Mouse (Mus musculus): Measurements from ENCODE around the gene Myo6. TPM values are rescaled to one million over a fixed set of nuclear protein-coding genes. Genes with fewer than 3 reads are reported as not detected.

Myo6 gene
- polyA plus RNA-seq, 1 experiment from 2014 or later: 63.8 TPM

DNA sequence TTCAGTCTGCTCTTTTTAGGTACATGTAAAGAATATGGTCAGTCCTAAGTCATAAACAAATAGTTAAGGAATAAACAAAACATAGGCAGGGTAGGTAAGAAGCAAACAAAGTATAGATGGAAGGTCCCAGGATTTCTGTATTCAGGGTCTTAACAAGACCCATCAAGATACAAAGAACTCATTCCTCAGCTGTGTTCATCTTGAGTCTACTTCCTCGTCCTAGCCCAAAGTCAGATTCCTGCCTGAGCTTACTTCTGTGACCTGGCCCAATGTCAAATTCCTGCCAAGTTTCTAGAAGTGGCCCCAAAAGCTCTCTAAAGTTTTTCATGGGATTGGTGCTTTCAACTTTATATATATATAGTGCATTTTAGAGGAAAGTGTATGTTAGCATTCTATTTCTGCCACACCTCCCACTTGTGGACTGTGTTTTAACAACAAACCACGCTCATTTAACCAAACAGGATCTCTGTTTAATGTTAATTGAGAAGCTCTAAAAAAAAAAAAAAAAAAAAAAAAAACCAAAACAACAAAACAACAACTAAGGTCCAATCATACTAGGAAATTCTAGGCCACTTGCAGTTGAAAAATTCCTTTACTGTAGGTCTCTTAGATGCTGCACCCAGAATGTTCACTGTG lies 119.8 kb downstream of the Myo6 start:
- Histone ChIP-seq H3K27me3 (replicated peaks; ENCODE audit: control insufficient read depth, insufficient read depth, low read length) (no peaks in the 10 kb centered on the region), H3K9ac (ENCODE audit: low read length) (no peak overlapping the region), H3K4me1 (replicated peaks; ENCODE audit: control insufficient read depth, insufficient read depth, low read length) (no peaks in the 10 kb centered on the region), H3K9me3 (ENCODE audit: control insufficient read depth, low read length) (no peaks in the 10 kb centered on the region), H3K4me2 (ENCODE audit: low read length) (no peak overlapping the region), H3K4me3 (ENCODE audit: low read depth, low read length) (no peak overlapping the region), H3K36me3 (ENCODE audit: control insufficient read depth, insufficient read depth, low read length) (peaks cover 62% of the 10 kb centered on the region), H3K27ac (ENCODE audit: low read depth) (no peak overlapping the region)
- ATAC-seq (replicated peaks; ENCODE audit: low FRiP score, low TSS enrichment, low read depth) (no peak), DNase-seq (ENCODE audit: low spot score) (no peak)
- WGBS: 77% methylated on average over 2 of the region's 2 CpGs

DNA sequence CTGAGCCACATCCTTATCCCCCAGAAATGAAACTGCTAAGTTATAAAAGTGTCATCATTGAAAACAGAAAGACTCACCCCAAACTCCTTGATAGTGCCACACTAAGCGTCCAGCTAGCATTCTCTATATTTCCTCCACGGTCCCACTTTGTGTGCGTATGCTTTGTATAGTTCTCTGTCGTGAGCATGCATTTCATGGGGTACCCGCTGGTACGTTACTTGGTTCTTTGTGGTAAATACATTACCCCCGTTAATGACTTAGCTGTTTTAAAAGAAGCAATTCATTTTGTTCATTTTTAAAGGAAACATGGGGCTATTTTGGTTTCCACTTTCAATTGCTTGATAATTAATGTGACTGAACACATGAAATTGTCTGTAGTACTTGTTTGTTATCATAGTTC lies 122.0 kb downstream of the Myo6 start:
- Histone ChIP-seq H3K36me3 (ENCODE audit: control insufficient read depth, insufficient read depth, low read length) (peaks cover 73% of the 10 kb centered on the region), H3K9ac (ENCODE audit: low read length) (no peak overlapping the region), H3K9me3 (ENCODE audit: control insufficient read depth, low read length) (no peaks in the 10 kb centered on the region), H3K27ac (ENCODE audit: low read depth) (no peak overlapping the region), H3K4me1 (replicated peaks; ENCODE audit: control insufficient read depth, insufficient read depth, low read length) (no peaks in the 10 kb centered on the region), H3K4me3 (ENCODE audit: low read depth, low read length) (no peak overlapping the region), H3K27me3 (replicated peaks; ENCODE audit: control insufficient read depth, insufficient read depth, low read length) (no peaks in the 10 kb centered on the region), H3K4me2 (ENCODE audit: low read length) (no peak overlapping the region)
- DNase-seq (ENCODE audit: low spot score) (no peak), ATAC-seq (replicated peaks; ENCODE audit: low FRiP score, low TSS enrichment, low read depth) (no peak)
- WGBS: 93% methylated on average over 7 of the region's 7 CpGs

DNA sequence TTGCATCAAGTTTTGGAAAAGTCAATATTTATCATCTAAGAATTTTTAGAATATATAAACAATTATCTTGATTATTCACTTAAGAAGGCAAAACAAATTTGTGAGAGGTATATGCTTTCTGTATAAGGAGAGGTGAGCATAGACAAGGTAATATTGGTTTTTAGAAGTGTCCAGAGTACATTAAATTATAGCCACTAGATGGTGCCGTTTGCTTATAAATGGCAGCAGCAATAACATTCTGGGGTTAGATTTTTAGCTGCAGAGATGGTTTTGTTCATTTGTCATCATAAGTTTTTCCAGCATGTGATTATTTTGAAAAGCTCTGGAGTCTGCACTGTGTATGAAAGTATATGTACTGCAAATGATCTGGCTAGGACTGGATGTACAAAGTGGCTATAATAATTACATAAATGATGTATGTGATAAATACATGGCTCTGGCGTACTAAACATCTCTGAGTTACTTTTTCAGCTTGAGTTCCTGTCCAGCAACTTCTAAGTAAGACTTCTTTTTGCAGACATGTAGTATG lies 128.3 kb downstream of the Myo6 start:
- DNase-seq (ENCODE audit: low spot score): no peak

DNA sequence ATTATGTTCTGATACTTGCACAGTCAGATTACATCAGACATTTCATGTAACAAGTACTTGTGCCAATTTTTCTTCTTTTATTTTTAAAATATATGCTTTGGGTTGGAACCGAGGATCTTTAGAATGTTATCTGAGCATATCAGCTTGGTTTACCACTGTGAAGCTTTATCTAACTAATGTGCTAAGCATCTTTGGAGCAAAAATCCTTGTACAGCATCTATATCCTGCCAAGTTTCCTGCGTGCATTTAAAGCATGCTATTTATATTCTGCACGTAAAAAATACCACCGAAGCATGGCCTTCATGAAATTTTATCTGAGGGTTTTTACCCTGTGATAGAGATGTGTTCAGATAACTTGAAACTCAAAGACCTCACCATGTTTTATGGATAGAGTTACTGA lies 131.3 kb downstream of the Myo6 start:
- WGBS: 79% methylated on average over 4 of the region's 4 CpGs
- Histone ChIP-seq H3K4me2 (ENCODE audit: low read length) (no peak overlapping the region), H3K27me3 (replicated peaks; ENCODE audit: control insufficient read depth, insufficient read depth, low read length) (no peaks in the 10 kb centered on the region), H3K9ac (ENCODE audit: low read length) (no peak overlapping the region), H3K27ac (ENCODE audit: low read depth) (no peak overlapping the region), H3K4me1 (replicated peaks; ENCODE audit: control insufficient read depth, insufficient read depth, low read length) (no peaks in the 10 kb centered on the region), H3K36me3 (ENCODE audit: control insufficient read depth, insufficient read depth, low read length) (peaks cover 31% of the 10 kb centered on the region), H3K4me3 (ENCODE audit: low read depth, low read length) (no peak overlapping the region), H3K9me3 (ENCODE audit: control insufficient read depth, low read length) (no peaks in the 10 kb centered on the region)
- DNase-seq (ENCODE audit: low spot score) (no peak), ATAC-seq (replicated peaks; ENCODE audit: low FRiP score, low TSS enrichment, low read depth) (no peak)

More for the DNA sequence above, 128.3 kb downstream of the Myo6 start:
- H3K9me3 ChIP-seq (ENCODE audit: control insufficient read depth, low read length): no peaks in the 10 kb centered on the region
- H3K4me1 ChIP-seq (replicated peaks; ENCODE audit: control insufficient read depth, insufficient read depth, low read length): no peaks in the 10 kb centered on the region
- 46% methylated on average over 2 of the region's 2 CpGs for WGBS
- no peak overlapping the region for H3K27ac ChIP-seq (ENCODE audit: low read depth)
- peaks cover 32% of the 10 kb centered on the region for H3K36me3 ChIP-seq (ENCODE audit: control insufficient read depth, insufficient read depth, low read length)
- ATAC-seq (replicated peaks; ENCODE audit: low FRiP score, low TSS enrichment, low read depth): no peak
- no peak overlapping the region for H3K4me2 ChIP-seq (ENCODE audit: low read length)
- no peak overlapping the region for H3K4me3 ChIP-seq (ENCODE audit: low read depth, low read length)
- H3K9ac ChIP-seq (ENCODE audit: low read length): no peak overlapping the region
- H3K27me3 ChIP-seq (replicated peaks; ENCODE audit: control insufficient read depth, insufficient read depth, low read length): no peaks in the 10 kb centered on the region

DNA sequence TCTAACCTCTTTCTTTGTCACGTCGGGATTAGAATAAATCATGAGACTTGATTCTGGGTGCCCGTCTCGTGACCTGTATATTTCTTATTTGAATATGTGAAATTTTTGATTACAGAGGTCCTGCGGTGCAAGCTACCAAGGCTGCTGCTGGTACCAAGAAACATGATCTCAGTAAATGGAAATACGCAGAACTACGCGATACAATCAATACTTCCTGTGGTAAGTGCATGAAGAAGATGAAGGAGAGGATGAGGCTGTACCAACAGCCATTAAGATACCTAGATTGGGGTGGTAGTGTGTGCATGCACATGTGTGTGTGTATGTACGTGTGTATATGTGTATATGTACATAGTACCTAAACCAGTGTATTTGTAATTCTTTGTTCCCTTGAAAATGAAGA lies 134.2 kb downstream of the Myo6 start:
- no peak overlapping the region for H3K4me2 ChIP-seq (ENCODE audit: low read length)
- H3K9me3 ChIP-seq (ENCODE audit: control insufficient read depth, low read length): no peaks in the 10 kb centered on the region
- H3K27ac ChIP-seq (ENCODE audit: low read depth): no peak overlapping the region
- H3K9ac ChIP-seq (ENCODE audit: low read length): no peak overlapping the region
- WGBS: 94% methylated on average over 9 of the region's 9 CpGs
- no peaks in the 10 kb centered on the region for H3K4me1 ChIP-seq (replicated peaks; ENCODE audit: control insufficient read depth, insufficient read depth, low read length)
- no peaks in the 10 kb centered on the region for H3K27me3 ChIP-seq (replicated peaks; ENCODE audit: control insufficient read depth, insufficient read depth, low read length)
- peaks cover 22% of the 10 kb centered on the region for H3K36me3 ChIP-seq (ENCODE audit: control insufficient read depth, insufficient read depth, low read length)
- no peak overlapping the region for H3K4me3 ChIP-seq (ENCODE audit: low read depth, low read length)
- DNase-seq (ENCODE audit: low spot score) (no peak), ATAC-seq (replicated peaks; ENCODE audit: low FRiP score, low TSS enrichment, low read depth) (no peak)

DNA sequence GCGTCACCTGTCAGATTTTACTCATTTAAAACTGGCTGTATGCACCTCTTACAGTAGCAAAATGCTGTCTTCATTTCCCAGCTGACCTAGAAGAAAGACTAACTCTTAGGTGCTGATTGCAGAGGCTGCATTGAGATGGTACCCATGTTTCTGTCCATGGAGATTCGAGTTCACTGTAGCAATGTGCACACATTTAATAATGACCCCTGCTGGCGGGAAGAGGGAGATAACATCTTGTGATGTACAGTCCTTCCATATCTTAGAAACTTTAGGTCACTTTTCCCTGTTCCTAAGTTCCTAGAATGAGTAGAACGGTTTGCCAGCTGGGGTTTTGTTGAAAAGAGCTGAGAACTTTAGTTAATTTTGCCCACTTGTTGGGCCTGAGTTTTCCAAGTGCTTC lies 138.7 kb downstream of the Myo6 start:
- Histone ChIP-seq H3K27ac (ENCODE audit: low read depth) (no peak overlapping the region), H3K4me3 (ENCODE audit: low read depth, low read length) (no peak overlapping the region), H3K27me3 (replicated peaks; ENCODE audit: control insufficient read depth, insufficient read depth, low read length) (no peaks in the 10 kb centered on the region), H3K4me2 (ENCODE audit: low read length) (no peak overlapping the region), H3K9me3 (ENCODE audit: control insufficient read depth, low read length) (no peaks in the 10 kb centered on the region), H3K36me3 (ENCODE audit: control insufficient read depth, insufficient read depth, low read length) (peaks cover 44% of the 10 kb centered on the region), H3K9ac (ENCODE audit: low read length) (no peak overlapping the region), H3K4me1 (replicated peaks; ENCODE audit: control insufficient read depth, insufficient read depth, low read length) (no peaks in the 10 kb centered on the region)
- ATAC-seq (replicated peaks; ENCODE audit: low FRiP score, low TSS enrichment, low read depth) (no peak), DNase-seq (ENCODE audit: low spot score) (no peak)
- 78% methylated on average over 4 of the region's 4 CpGs for WGBS

DNA sequence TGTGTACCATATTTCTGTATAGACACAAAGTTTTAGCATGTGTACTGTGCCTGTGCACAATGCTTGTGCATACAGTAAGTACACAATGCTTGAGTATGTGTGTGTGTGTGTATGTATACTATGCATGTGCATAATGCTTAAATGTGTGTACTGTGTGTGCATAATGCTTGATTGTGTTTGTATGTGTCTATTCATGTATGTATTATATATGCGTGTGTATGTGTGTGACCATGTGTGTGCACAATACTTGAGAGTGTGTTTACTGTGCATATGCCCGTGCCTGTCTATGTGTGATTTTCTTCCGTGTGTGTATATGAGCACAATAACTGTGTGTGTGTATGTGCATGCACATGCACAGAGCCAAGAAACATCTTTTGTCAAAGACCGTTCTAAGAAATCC lies 141.6 kb downstream of the Myo6 start:
- Histone ChIP-seq H3K9ac (ENCODE audit: low read length) (no peak overlapping the region), H3K9me3 (ENCODE audit: control insufficient read depth, low read length) (no peaks in the 10 kb centered on the region), H3K36me3 (ENCODE audit: control insufficient read depth, insufficient read depth, low read length) (peaks cover 44% of the 10 kb centered on the region), H3K4me2 (ENCODE audit: low read length) (no peak overlapping the region), H3K27me3 (replicated peaks; ENCODE audit: control insufficient read depth, insufficient read depth, low read length) (no peaks in the 10 kb centered on the region), H3K27ac (ENCODE audit: low read depth) (no peak overlapping the region), H3K4me1 (replicated peaks; ENCODE audit: control insufficient read depth, insufficient read depth, low read length) (no peaks in the 10 kb centered on the region), H3K4me3 (ENCODE audit: low read depth, low read length) (no peak overlapping the region)
- WGBS: 89% methylated on average over 4 of the region's 4 CpGs
- DNase-seq (ENCODE audit: low spot score): no peak
- no peak for ATAC-seq (replicated peaks; ENCODE audit: low FRiP score, low TSS enrichment, low read depth)

DNA sequence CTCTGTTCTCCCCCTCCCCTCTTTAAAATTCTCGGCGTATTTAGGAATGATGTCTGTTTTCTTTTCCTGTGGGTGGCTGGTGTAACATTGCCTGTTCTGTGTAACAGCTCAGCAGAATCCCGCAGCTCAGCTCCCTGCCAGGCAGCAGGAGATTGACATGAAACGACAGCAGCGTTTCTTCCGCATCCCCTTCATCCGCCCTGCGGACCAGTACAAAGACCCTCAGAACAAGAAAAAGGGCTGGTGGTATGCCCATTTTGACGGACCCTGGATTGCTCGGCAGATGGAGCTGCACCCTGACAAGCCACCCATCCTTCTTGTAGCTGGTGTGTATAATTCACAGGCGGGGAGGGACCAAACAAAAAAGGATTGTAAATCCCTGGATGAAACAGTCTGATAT lies 142.0 kb downstream of the Myo6 start:
- no peaks in the 10 kb centered on the region for H3K4me1 ChIP-seq (replicated peaks; ENCODE audit: control insufficient read depth, insufficient read depth, low read length)
- H3K27me3 ChIP-seq (replicated peaks; ENCODE audit: control insufficient read depth, insufficient read depth, low read length): no peaks in the 10 kb centered on the region
- no peak overlapping the region for H3K9ac ChIP-seq (ENCODE audit: low read length)
- WGBS: 64% methylated on average over 11 of the region's 11 CpGs
- no peak for ATAC-seq (replicated peaks; ENCODE audit: low FRiP score, low TSS enrichment, low read depth)
- H3K36me3 ChIP-seq (ENCODE audit: control insufficient read depth, insufficient read depth, low read length): peaks cover 44% of the 10 kb centered on the region
- H3K9me3 ChIP-seq (ENCODE audit: control insufficient read depth, low read length): no peaks in the 10 kb centered on the region
- no peak overlapping the region for H3K27ac ChIP-seq (ENCODE audit: low read depth)
- H3K4me2 ChIP-seq (ENCODE audit: low read length): no peak overlapping the region
- no peak for DNase-seq (ENCODE audit: low spot score)
- H3K4me3 ChIP-seq (ENCODE audit: low read depth, low read length): no peak overlapping the region

DNA sequence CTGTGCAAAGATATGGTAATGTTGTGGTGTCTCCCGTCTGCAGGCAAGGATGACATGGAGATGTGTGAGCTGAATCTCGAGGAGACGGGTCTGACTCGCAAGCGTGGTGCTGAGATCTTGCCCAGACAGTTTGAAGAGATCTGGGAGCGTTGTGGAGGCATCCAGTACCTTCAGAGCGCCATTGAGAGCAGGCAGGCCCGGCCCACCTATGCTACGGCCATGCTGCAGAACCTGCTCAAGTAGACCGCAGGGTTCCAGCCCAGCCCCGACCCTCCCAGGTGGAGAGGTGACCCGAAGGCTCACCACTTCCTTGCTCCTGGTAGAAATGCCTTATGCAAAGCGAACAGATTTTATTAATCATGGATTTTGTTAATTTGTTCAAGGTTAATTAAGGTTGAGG lies 142.8 kb downstream of the Myo6 start:
- 89% methylated on average over 13 of the region's 13 CpGs for WGBS

More for the DNA sequence above, 142.8 kb downstream of the Myo6 start:
- H3K27ac ChIP-seq (ENCODE audit: low read depth): no peak overlapping the region
- H3K4me2 ChIP-seq (ENCODE audit: low read length): no peak overlapping the region
- H3K9ac ChIP-seq (ENCODE audit: low read length): no peak overlapping the region
- no peaks in the 10 kb centered on the region for H3K4me1 ChIP-seq (replicated peaks; ENCODE audit: control insufficient read depth, insufficient read depth, low read length)
- H3K9me3 ChIP-seq (ENCODE audit: control insufficient read depth, low read length): no peaks in the 10 kb centered on the region
- ATAC-seq (replicated peaks; ENCODE audit: low FRiP score, low TSS enrichment, low read depth): no peak
- H3K27me3 ChIP-seq (replicated peaks; ENCODE audit: control insufficient read depth, insufficient read depth, low read length): no peaks in the 10 kb centered on the region
- H3K4me3 ChIP-seq (ENCODE audit: low read depth, low read length): no peak overlapping the region
- peaks cover 47% of the 10 kb centered on the region for H3K36me3 ChIP-seq (ENCODE audit: control insufficient read depth, insufficient read depth, low read length)
- DNase-seq (ENCODE audit: low spot score): no peak

All from intestine, embryonic 14.5 days (tissue).